16 mouse cellular contexts compared by ENCODE assay signal in genomic region chr6:98651827-98652226, GRCm38 (mm10).
"Had no signal": no experiment of that assay in that cellular context is flagged by ENCODE, and none has a peak within 500 bp of the region (broad histone marks: within the 10 kb centered on the region; RNA-seq: fewer than 3 reads in every experiment).

No protein-coding gene starts in this region.

- H3K4me2 ChIP-seq: neural tube, embryonic 13.5 days; neural tube, embryonic 15.5 days; stomach, embryonic 15.5 days had no signal

- H3K4me3 ChIP-seq: neural tube, embryonic 13.5 days; neural tube, embryonic 15.5 days; stomach, embryonic 15.5 days had no signal

- H3K27ac ChIP-seq: neural tube, embryonic 13.5 days; neural tube, embryonic 15.5 days; stomach, embryonic 15.5 days; stomach, postnatal 0 days had no signal

- H3K36me3 ChIP-seq: neural tube, embryonic 13.5 days; neural tube, embryonic 15.5 days; stomach, embryonic 15.5 days had no signal

- H3K9me3 ChIP-seq: neural tube, embryonic 13.5 days; neural tube, embryonic 15.5 days; stomach, embryonic 15.5 days had no signal

- H3K27me3 ChIP-seq: neural tube, embryonic 13.5 days; neural tube, embryonic 15.5 days; stomach, embryonic 15.5 days had no signal

- DNase-seq: retina, postnatal 1 day; right cerebral cortex, adult 18-20 months; right cerebral cortex, postnatal 14 days; right cerebral cortex, postnatal 25 days; right cerebral cortex, postnatal 4 days; spleen, adult 18-20 months; thymus, adult 18-20 months; thymus, adult 2 months; thymus, postnatal 14 days; thymus, postnatal 25 days; thymus, postnatal 36 days; thymus, postnatal 4 days had no signal

- H3K4me1 ChIP-seq: neural tube, embryonic 13.5 days; neural tube, embryonic 15.5 days; stomach, embryonic 15.5 days had no signal

- H3K9ac ChIP-seq: neural tube, embryonic 13.5 days; neural tube, embryonic 15.5 days; stomach, embryonic 15.5 days had no signal
